Mouse (Mus musculus): ENCODE data around the gene 2300009A05Rik. TPM values are rescaled to one million over a fixed set of nuclear protein-coding genes. Genes with fewer than 3 reads are reported as not detected.

Gene 2300009A05Rik
- polyA plus RNA-seq (2017; shearing (Covaris generic)): 12.0 TPM

DNA sequence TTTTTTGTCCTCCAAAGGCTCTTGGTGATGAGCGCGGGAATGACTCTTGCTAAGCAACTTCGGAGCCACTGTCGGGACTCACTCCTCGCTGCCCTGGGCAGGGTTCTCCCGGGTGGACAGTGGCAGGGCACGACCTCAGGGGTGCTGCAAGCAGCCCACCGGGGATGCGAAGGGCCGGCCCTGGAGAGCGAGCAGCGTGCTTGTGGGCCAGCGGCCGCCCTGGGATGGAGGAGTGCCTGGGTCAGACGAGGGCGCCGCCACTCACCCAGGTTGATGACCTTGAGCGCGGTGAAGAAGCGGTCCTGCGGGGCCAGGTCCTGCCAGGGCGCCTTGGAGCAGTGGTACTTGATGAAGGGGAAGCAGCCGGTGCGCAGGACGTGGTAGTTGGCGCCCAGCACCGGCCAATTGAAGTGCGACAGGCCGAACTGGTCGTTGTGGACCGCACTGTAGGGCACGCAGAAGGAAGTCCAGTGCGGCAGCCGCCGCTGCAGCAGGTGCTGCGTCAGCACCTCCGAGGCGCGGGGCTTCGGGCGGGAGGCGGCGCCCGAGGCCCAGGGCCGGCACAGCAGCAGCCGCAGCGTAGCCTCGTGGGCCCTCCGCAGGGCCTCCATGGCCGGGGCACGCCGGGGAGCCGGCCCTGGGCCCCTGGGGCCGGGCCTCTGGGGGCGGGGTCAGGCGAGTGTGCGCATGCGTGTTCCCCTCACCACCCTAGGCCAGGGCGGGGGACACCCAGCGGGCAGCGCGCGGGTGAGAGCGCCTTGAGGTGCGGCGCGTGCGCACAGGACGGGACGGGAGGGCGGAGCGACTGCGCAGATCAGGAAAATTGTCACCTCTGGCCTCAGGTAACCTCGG lies at the start of gene 2300009A05Rik:
Gene 2300009A05Rik (minus strand): TSS at position 636 of the 852 bp plus-strand sequence.

DNA sequence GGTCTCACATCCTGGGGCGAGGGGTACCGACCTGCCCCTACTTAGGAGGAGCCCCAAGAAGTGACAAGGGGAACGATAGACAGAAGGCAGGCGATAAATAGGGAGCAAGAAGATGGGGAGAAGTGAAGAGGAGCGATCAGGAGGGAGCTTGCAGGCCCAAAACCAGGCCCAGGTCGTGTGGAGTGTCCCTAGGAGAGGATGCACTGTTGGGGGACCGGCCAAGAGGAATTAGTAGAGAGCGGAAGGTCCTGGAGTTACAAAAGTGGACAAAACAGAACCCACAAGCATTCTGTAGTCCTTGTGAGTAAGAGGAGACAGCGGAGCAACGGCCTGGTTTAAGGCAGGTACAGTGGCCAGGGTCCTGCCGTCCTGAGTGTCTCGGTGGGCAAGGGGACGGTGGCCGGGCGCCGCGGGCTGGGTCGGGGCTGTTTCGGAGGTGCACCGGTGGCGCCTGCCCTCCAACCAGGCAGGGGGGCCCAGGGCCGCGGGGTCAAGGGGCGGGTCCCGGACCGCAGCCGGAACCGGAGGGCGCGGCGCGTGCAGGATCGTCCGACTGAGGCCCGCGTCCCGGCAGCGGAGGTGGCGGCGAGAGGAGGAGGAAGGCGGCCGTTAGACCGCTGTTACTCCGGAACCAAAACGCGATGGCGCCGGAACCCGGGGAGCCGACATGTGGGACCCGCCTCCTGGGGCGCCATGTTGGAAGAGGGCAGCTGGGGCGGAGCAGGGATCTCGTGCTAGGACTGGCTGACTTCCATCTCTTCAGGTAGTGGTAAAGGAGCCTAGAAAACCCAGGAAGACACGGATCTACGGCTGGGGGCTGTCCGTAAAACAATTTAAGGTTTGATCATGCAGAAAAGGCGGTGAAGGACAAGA lies 21.5 kb downstream of the 2300009A05Rik start, which contains the start of gene Map2k5:
Gene Map2k5 (minus strand): TSS at position 633 of the 873 bp plus-strand sequence.

Other genes with a start within 250 kb of the 2300009A05Rik start
- gene Map2k5, start 21.3 kb downstream of the 2300009A05Rik start, polyA plus RNA-seq (2017; shearing (Covaris generic)): 19.0 TPM
- gene Iqch, start 203.2 kb upstream of the 2300009A05Rik start, polyA plus RNA-seq (2017; shearing (Covaris generic)): not detected
- gene Aagab, start 203.4 kb upstream of the 2300009A05Rik start, polyA plus RNA-seq (2017; shearing (Covaris generic)): 61.7 TPM